Mouse (Mus musculus): Measurements from ENCODE around the gene Sdhb.

- TF ChIP-seq CTCF (IDR thresholded peaks at IDR 0.05; ENCODE audit: borderline replicate concordance, insufficient read depth, low read length) (no peak), POLR2A (IDR thresholded peaks at IDR 0.05; ENCODE audit: low read depth, low read length) (no peak)
Measured at GRCm38 (mm10) chr4:140919974-140920836, 40.8 kb upstream of the Sdhb start.
